Mouse (Mus musculus): Measurements from ENCODE around the gene Cdcp1. TPM values are rescaled to one million over a fixed set of nuclear protein-coding genes. Genes with fewer than 3 reads are reported as not detected.

Cdcp1 gene
- polyA plus RNA-seq, 1 experiment, result 0.95 TPM

DNA sequence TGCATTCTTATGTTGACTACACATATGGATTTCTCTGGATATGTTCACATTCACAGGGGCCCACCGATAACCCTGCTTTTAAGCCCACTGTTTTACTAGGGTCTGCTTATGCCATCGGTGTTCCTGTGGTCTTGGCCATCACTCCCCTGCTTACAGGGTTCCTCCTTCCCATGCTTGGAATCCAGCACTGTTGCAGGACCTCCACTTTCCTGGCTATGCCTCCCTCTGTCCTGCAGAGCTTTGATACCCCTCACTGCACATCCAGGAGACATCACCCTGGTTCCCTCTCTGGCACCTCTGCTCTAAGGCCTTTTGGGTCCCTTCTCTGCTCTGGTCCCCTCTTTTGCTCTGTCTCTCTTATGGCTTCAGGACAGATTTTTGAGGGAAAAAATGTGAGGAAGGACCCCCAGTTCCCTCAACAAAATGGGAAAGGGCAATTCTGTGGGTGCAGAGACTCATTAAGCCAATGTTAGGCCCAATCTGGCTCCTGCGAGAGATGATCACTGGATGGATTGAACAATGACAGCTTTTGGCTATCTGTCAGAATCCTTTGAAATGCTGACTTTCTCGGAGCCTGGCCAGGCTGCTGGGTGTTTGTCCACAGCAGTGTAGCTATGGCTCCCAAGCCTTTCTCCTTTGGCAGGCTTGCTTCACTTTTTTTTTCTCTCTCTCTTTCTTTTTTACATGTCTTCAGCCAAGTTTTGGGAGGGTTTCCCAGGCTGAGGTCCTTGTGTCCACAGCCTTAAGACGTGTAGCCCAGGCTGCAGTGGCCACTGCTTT, 65.4 kb downstream of the Cdcp1 start, which contains the start of gene Clec3b:
TSS of gene Clec3b (plus strand) at position 706 of the 780 bp plus-strand sequence.
- TF ChIP-seq POLR2A (IDR thresholded peaks at IDR 0.05; ENCODE audit: low read depth, low read length) (no peak), CTCF (IDR thresholded peaks at IDR 0.05; ENCODE audit: extremely low read depth, insufficient read depth, insufficient read length, insufficient replicate concordance) (no peak)
- no peak within 1 kb of the TSS for H3K4me3 ChIP-seq (ENCODE audit: extremely low read depth, insufficient read depth, insufficient read length)
- DNase-seq (ENCODE audit: low read depth in 1 of 2, low spot score in 2 of 2), result no peak
- H3K27ac ChIP-seq (ENCODE audit: insufficient read depth, low read length), result peak within 1 kb of the TSS; percentile 73
- no peaks in the 10 kb centered on the region for H3K27me3 ChIP-seq (ENCODE audit: control insufficient read depth, insufficient read depth, low read length)
- H3K4me1 ChIP-seq (ENCODE audit: control insufficient read depth, insufficient read depth, insufficient read length), result peaks cover 6% of the 10 kb centered on the region; the same call in 1 of the 2 replicates
- 89% methylated on average over 5 of the region's 5 CpGs for WGBS
- H3K36me3 ChIP-seq (ENCODE audit: control insufficient read depth, insufficient read depth, low read length), result no peaks in the 10 kb centered on the region

DNA sequence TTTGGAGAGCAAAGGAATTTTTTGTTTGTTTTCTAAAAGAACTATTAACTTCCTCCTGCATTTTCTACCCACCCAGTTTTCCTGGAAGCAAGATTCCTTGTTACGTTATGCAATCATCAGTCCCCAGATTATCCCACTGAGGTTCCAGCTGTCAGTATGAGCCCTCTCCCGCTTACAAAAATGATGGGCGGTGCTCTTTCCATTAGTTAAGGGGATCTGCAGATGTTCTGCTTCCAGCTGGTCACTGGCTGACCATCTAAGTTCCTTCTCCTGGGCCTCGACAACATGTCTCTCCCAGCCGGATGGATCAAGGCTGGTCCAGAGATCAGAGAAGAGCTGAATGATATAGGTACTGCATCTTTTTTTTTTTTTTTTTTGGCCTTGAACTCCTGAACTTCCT, 67.4 kb downstream of the Cdcp1 start:
- H3K4me3 ChIP-seq (ENCODE audit: extremely low read depth, insufficient read depth, insufficient read length), result no peak overlapping the region
- H3K4me1 ChIP-seq (ENCODE audit: control insufficient read depth, insufficient read depth, insufficient read length), result peaks cover 6% of the 10 kb centered on the region; the same call in 1 of the 2 replicates
- 88% methylated on average over 5 of the region's 5 CpGs for WGBS
- DNase-seq (ENCODE audit: low read depth in 1 of 2, low spot score in 2 of 2), result no peak
- TF ChIP-seq POLR2A (IDR thresholded peaks at IDR 0.05; ENCODE audit: low read depth, low read length), result no peak
- no peak for TF ChIP-seq CTCF (IDR thresholded peaks at IDR 0.05; ENCODE audit: extremely low read depth, insufficient read depth, insufficient read length, insufficient replicate concordance)
- no peaks in the 10 kb centered on the region for H3K27me3 ChIP-seq (ENCODE audit: control insufficient read depth, insufficient read depth, low read length)
- no peak overlapping the region for H3K27ac ChIP-seq (ENCODE audit: insufficient read depth, low read length)
- H3K36me3 ChIP-seq (ENCODE audit: control insufficient read depth, insufficient read depth, low read length), result no peaks in the 10 kb centered on the region

DNA sequence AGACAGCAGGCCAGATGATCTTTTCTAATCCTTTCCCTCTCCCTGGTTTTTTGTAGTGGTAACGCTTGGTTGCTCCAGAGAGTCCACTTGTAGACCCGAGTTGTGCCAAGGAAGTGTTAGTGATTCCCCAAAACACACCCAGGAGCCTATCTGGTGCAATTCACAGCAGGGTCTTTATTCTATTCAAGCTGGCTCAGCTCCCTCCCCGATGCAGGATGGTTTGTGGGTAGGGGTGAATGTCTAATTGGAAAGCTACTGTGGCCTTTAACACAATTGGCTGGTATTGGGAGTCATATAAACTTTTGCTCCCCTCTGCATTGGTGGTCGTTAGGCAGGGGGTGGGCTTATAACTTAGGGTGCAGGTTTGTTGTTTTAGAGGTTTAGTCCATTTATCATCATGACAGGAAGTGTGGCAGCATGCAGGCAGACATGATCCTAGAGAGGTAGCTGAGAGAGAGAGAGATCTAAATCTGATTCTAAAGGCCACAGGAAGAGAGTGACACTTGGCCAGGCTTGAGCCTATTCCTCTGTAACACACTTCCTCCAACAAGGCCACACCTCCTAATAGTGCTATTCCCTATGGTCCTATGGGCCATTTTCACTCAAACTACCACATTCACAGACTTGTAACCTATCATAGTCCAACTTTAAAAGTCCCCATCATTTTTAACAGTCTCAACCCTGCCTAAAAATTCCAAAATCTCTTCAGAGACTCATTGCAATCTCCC, 75.8 kb downstream of the Cdcp1 start:
- TF ChIP-seq POLR2A (IDR thresholded peaks at IDR 0.05; ENCODE audit: low read depth, low read length) (no peak), CTCF (IDR thresholded peaks at IDR 0.05; ENCODE audit: extremely low read depth, insufficient read depth, insufficient read length, insufficient replicate concordance) (no peak)
- Histone ChIP-seq H3K27ac (ENCODE audit: insufficient read depth, low read length) (no peak overlapping the region), H3K36me3 (ENCODE audit: control insufficient read depth, insufficient read depth, low read length) (peaks cover 16% of the 10 kb centered on the region), H3K4me1 (ENCODE audit: control insufficient read depth, insufficient read depth, insufficient read length) (no peaks in the 10 kb centered on the region), H3K27me3 (ENCODE audit: control insufficient read depth, insufficient read depth, low read length) (no peaks in the 10 kb centered on the region), H3K4me3 (ENCODE audit: extremely low read depth, insufficient read depth, insufficient read length) (no peak overlapping the region)
- WGBS, result 64% methylated on average over 4 of the region's 4 CpGs
- no peak for DNase-seq (ENCODE audit: low read depth in 1 of 2, low spot score in 2 of 2)

DNA sequence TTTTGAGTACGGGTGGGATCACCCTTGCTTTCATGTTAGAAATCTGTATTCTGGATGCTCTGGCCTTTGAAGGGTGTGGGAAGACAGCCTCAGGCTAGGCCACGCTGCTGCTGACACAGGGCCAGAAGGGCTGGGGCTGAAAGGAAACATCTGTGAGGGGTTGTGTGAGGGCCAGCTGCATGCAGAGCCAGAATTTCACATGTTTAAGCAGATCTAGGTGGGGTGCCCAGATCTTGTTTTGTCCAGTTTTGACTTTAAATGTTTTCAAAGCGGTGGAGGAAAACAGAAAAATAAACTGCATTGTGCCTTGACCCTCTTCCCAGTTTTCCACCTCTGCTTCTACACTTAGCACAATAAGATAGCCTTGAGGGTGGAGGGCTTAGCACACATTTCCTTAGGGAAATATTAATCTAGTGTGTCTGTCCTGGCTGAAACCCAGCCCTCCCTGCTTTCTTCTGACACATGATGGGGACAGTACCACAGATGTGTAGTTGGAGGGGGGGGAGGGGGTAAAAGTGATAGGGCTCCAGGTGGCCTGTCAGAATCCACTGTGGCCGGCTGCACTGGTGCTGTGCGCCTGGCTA, 76.9 kb downstream of the Cdcp1 start:
- no peak for DNase-seq (ENCODE audit: low read depth in 1 of 2, low spot score in 2 of 2)
- peaks cover 20% of the 10 kb centered on the region for H3K36me3 ChIP-seq (ENCODE audit: control insufficient read depth, insufficient read depth, low read length)
- H3K27me3 ChIP-seq (ENCODE audit: control insufficient read depth, insufficient read depth, low read length), result no peaks in the 10 kb centered on the region
- no peak overlapping the region for H3K27ac ChIP-seq (ENCODE audit: insufficient read depth, low read length)
- no peaks in the 10 kb centered on the region for H3K4me1 ChIP-seq (ENCODE audit: control insufficient read depth, insufficient read depth, insufficient read length)
- no peak overlapping the region for H3K4me3 ChIP-seq (ENCODE audit: extremely low read depth, insufficient read depth, insufficient read length)
- TF ChIP-seq POLR2A (IDR thresholded peaks at IDR 0.05; ENCODE audit: low read depth, low read length), result no peak
- no peak for TF ChIP-seq CTCF (IDR thresholded peaks at IDR 0.05; ENCODE audit: extremely low read depth, insufficient read depth, insufficient read length, insufficient replicate concordance)
- WGBS, result 66% methylated on average over 5 of the region's 5 CpGs

DNA sequence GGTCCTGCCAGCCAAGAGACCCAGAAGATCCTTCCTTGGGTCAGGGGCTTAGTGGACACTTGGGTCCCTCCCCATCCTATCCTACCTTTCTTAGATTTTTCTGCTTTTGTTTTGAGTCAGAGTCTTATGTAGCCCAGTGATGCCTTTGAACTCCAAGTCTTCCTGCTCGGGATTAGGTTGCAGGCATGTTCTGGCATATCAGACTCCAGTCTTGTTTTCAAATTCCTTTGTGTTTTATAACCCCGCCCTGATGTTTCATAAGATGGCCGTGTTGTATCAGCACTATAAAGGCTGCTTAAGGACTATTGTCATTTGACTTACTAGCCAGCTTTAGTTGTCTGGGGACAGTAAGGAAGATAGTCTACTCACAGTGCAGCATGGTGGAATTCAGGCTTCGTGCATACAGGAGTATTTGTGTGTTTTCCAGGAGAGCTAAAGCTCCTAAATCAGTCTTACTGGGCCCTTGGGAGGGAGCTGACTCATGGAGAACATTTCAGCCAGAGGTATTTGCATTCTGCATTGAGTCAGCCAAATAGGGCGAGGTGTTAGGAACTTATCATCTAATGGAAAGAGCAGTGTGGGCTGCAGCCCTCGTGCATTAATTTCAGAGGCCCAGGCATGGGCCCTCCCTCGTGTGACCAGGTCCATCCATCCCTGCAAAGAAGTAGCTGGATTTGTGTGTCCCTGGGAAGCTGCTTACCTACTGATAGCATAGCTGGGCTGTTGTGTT, 78.7 kb downstream of the Cdcp1 start:
- WGBS, result 88% methylated on average over 7 of the region's 7 CpGs
- no peaks in the 10 kb centered on the region for H3K4me1 ChIP-seq (ENCODE audit: control insufficient read depth, insufficient read depth, insufficient read length)
- TF ChIP-seq CTCF (IDR thresholded peaks at IDR 0.05; ENCODE audit: extremely low read depth, insufficient read depth, insufficient read length, insufficient replicate concordance) (no peak), POLR2A (IDR thresholded peaks at IDR 0.05; ENCODE audit: low read depth, low read length) (no peak)
- no peak overlapping the region for H3K4me3 ChIP-seq (ENCODE audit: extremely low read depth, insufficient read depth, insufficient read length)
- H3K27ac ChIP-seq (ENCODE audit: insufficient read depth, low read length), result no peak overlapping the region
- peaks cover 34% of the 10 kb centered on the region for H3K36me3 ChIP-seq (ENCODE audit: control insufficient read depth, insufficient read depth, low read length)
- DNase-seq (ENCODE audit: low read depth in 1 of 2, low spot score in 2 of 2), result no peak
- no peaks in the 10 kb centered on the region for H3K27me3 ChIP-seq (ENCODE audit: control insufficient read depth, insufficient read depth, low read length)

DNA sequence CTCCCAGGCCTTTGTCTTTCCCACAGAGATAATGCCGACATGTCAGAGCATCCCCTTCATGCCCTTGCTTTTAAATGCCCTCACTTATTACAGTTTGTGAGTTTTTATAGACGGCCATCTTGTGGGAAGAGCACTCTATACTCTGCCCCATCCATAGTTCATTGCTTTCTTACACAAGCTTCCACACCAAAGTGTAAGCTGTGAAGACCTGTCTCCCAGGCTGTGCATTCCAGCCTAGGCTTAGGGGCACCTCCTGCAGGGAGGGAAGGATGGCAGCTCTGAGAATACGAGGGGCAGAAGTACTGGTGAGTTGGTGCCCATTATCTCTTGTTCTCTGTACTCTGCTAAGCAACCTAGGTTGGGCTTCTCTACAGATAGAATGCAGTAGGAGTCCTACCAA, 82.8 kb downstream of the Cdcp1 start:
- no peaks in the 10 kb centered on the region for H3K27me3 ChIP-seq (ENCODE audit: control insufficient read depth, insufficient read depth, low read length)
- no peaks in the 10 kb centered on the region for H3K4me1 ChIP-seq (ENCODE audit: control insufficient read depth, insufficient read depth, insufficient read length)
- no peak overlapping the region for H3K4me3 ChIP-seq (ENCODE audit: extremely low read depth, insufficient read depth, insufficient read length)
- DNase-seq (ENCODE audit: low read depth in 1 of 2, low spot score in 2 of 2), result no peak
- 94% methylated on average over 3 of the region's 3 CpGs for WGBS
- TF ChIP-seq POLR2A (IDR thresholded peaks at IDR 0.05; ENCODE audit: low read depth, low read length) (no peak), CTCF (IDR thresholded peaks at IDR 0.05; ENCODE audit: extremely low read depth, insufficient read depth, insufficient read length, insufficient replicate concordance) (no peak)
- no peak overlapping the region for H3K27ac ChIP-seq (ENCODE audit: insufficient read depth, low read length)
- peaks cover 51% of the 10 kb centered on the region for H3K36me3 ChIP-seq (ENCODE audit: control insufficient read depth, insufficient read depth, low read length)

All from spleen, adult 2 months (tissue).